Mouse (Mus musculus): ENCODE measurements at regions not wholly inside any gene's neighbourhood (a gene's known extent, or its start where the extent isn't known, plus 50 kb on each side); places are given as distances from the start of the nearest gene placed in this dataset.

DNA sequence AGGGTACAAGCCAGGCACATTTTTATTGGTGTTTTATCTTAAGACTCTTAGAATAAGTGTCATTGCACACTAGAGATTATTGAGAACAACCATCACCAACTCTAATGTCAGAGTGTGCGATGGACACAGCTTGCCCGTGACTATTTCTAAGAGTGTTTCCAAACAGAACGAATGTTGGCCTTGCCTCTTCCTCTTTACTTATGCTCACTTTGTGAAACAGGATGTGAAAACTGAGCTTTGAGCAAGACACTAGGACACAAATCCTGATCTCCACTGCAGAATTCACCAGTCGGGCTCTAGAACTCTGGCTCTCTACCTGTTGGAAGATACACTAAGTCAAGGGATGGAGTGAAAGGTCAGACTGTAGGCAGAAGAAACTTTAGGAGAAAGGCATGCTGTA, 215.3 kb downstream of the Ahr start:
- intact Hi-C loops (cut with DNase I), result no loop called here

DNA sequence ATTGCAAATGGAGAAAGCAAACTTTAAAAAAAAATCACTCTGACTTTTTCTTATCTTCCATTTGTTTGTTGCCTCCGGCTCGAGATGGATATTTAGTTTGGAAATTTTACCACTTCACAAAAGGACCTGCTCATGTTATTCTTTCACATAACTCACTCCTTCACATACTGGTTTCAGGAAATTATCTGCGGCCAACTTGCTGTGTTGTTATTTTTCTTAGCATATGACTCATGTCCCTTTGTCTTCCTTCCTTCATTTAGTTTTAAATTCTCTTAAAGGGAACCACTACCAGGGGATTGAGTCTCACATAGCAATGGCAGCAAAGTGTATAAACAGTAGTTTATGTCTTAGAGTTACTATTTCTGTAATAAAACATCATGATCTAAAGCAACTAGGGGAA, 217.8 kb downstream of the Ahr start:
- intact Hi-C loops (cut with DNase I), result no loop called here
- no peak for DNase-seq

More for the DNA sequence above, 215.3 kb downstream of the Ahr start:
- DNase-seq, result no peak

- intact Hi-C loops (cut with DNase I), result no loop called here
- no peak for DNase-seq
Measured at GRCm38 (mm10) chr12:35314035-35314434, 220.8 kb downstream of the Ahr start.

DNA sequence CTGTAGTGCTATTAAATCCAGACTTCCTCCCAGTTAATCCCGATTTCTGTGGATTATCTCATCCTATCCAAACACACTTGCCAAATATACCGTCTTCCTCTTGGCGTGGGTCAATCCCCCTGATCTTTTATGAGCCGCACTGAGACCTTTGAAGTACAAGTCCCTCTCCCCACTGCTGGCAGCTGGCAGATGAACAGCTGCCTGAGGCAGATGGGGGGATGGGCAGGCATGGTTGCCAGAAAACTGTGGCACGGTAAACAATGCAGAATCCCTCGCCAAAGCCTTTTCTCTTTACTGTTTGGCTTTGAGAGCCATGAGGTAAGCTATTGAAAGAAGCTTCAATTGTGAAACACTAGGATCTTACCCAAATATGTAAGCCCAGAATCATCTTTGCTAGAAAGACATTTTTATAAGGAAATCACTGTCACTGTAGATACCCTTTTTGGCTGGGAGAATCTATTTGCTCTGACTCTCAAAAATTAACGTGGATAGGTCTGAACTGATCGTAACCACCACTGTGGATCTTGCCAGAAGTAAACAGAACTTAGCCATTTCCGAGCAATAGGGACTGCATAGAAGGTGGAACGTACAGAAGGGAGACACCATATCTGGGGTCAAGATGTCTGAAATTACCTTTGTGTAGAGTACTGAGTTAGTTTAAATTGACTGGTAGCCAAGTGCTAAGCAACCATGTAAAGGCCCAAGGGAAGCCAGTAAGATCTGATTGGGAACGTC, 221.5 kb downstream of the Ahr start:
- DNase-seq, result peak; percentile 75
- intact Hi-C loops (cut with DNase I), result no loop called here

DNA sequence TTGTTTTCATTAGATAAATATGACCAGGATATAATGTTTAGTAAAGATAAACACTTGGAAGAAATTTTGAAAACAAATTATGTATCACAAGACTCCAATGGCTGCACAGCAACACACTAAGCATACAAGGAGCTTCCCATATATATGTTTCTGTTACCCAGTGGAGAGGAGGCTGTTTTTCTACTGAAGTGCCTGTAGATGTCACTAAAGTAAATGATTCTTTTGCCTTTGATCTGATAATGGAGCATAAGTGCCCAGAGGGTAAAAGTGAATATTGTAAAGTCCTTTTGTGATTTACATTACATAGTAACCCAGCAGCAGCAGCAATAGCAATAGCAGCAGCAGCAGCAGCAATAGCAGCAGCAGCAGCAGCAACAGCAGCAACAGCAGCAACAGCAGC, 226.3 kb downstream of the Ahr start:
- no peak for DNase-seq
- intact Hi-C loops (cut with DNase I), result loop anchor here (5.0 kb wide), 2 partner anchors 224 to 519 kb away; no protein-coding TSS in a partner anchor

- no peak for DNase-seq
- intact Hi-C loops (cut with DNase I), result no loop called here
Measured at GRCm38 (mm10) chr12:35303764-35304717, 230.8 kb downstream of the Ahr start.

DNA sequence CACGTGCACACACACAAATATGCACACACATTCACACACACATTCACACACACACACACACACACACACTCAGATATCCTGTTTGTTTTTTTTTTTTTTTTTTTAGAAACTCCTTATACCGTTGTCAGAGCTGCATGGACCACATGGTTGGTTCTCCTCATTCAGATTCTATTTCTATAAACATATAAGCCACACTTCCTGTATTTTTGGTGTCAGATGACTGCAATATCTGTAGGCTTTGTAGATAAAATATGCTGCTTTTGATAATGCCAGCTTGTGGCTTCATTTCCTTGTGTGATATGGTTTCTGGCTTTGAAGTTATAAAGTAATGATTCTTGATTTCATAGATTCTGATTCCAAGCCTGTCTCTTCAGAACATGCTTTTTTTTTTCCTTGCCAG, 231.7 kb downstream of the Ahr start:
- intact Hi-C loops (cut with DNase I), result no loop called here
- DNase-seq, result no peak

GRCm38 (mm10) chr12:35294668-35295067, 240.2 kb downstream of the Ahr start:
- DNase-seq, result no peak
- intact Hi-C loops (cut with DNase I), result no loop called here

- intact Hi-C loops (cut with DNase I), result no loop called here
- DNase-seq, result no peak
Measured at GRCm38 (mm10) chr12:35293566-35293965, 241.3 kb downstream of the Ahr start.

DNA sequence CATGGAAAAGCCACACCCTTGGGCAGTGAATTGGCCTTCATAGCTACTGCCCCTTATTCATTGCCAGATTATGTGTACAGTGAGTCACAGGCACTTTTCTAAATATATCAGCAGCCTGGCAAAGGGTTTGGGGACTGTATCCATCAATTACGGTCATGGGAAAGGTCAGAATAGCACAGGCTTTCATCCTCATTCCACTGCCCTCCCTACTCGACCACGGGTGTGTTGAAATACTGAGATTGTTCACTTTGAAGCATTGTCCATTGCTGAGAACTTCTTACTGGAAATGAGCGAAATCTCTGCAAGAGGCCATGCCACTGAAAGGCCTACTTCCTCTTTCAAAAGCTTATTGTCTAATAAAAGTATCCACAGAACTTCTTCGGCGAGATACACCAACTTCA, 242.9 kb downstream of the Ahr start:
- DNase-seq, result no peak
- intact Hi-C loops (cut with DNase I), result no loop called here

- no peak for DNase-seq
- intact Hi-C loops (cut with DNase I), result no loop called here
Measured at GRCm38 (mm10) chr12:35287974-35288373, 241.0 kb downstream of the Snx13 start.

DNA sequence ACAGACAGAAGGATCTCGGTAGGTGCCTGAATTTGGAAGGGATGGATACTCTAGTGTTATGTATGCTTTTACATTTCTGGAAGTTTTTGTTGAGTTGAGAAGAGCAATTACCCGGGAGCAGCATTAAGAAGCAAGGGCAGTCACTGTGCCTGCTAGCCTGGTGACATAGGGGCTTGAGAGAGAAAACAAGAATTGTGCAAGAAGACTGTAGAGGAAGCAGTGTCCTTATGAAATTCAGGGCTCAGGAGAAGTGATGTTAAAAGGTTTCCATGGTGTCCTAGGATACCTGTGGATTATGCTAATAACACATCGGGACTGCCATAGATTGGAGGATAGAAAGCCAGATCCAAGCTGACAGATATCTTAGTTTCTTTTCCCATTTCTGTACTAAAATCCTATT, 240.6 kb downstream of the Snx13 start:
- DNase-seq, result no peak
- intact Hi-C loops (cut with DNase I), result no loop called here

DNA sequence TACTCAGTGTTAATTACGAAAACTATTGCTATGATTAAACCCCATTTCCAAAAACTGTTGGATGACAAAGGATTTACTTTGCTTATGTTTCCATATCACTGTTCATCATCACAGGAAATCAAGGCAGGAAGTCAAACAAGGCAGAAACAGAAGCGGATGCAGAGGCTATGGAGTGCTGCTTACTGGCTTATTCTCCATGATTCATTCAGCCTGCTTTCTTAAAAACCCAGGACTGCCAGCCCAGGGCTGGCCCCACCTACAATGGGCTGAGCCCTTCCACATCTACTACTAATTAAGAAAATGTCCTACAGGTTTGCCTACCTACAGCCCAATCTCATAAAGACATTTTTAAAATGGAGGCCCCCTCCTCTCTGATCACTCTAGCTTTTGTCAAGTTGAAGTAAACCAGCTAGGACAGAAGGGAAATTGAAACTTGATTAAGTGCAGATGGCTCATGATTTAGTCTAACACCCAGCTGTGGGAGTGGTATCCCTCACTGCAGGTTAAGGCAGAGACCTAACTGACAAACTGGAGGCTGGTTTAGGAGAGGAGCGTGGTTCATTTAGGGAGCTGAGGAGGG, 240.1 kb downstream of the Snx13 start:
- no peak for DNase-seq
- intact Hi-C loops (cut with DNase I), result no loop called here

DNA sequence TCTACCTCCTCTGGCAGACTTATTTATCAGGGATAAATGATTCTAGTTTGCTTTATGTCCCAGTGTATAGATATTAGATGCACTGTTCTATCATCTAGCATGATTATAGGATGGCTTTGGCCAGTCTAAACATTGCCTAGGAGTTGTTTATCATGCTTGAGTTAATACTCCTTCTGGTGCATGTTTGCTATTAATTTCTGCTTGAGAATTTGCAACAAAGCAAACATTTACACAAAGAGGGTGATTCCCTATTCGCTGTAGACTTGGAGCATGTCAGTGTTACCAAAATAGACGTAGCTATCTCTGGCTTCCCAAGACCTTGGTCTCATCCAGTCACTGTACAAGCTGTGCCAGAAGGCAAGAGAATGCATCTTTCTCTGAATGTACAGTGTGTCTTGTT, 237.4 kb downstream of the Snx13 start:
- intact Hi-C loops (cut with DNase I), result no loop called here
- no peak for DNase-seq

GRCm38 (mm10) chr12:35283925-35284324, 236.9 kb downstream of the Snx13 start:
- intact Hi-C loops (cut with DNase I), result no loop called here
- no peak for DNase-seq

DNA sequence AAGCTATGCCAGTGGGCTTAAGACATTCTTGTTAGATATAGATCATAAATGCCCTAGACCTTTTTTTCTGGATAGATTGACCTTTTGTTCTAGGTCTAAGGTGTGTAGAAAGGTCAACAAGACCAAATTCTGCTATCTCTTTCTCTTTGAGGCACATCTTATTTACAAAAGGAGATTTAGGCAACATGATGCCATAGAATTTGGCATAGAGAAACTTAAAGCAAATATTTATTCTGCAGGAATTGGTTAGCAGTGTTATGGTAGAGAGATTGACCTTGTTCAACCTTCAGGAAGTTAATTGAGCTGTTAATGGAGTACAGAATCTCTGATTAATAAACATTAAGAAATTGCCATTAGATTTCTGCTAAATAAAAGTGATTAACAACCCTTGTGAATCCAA, 236.4 kb downstream of the Snx13 start:
- intact Hi-C loops (cut with DNase I), result no loop called here
- no peak for DNase-seq

DNA sequence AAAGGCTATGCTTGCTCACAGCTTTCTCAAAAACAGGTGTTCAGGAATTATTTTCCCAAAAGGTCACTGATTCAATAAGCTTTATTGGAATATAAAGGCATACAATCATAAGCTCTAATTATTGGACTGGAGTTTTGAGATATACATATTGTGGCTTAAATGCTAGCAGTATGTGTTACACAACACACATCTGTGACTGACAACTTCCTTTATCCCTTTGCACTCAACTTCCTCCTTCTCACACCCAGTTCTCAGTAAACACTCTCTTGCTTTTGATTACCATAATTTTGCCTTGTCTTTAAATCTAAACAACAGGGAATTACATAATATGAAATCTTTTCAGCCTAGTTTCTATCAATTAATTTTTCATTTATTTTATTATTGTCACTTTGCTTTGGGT, 222.5 kb downstream of the Snx13 start:
- intact Hi-C loops (cut with DNase I), result no loop called here
- no peak for DNase-seq

GRCm38 (mm10) chr12:35268006-35268405, 221.0 kb downstream of the Snx13 start:
- DNase-seq, result no peak
- intact Hi-C loops (cut with DNase I), result no loop called here

DNA sequence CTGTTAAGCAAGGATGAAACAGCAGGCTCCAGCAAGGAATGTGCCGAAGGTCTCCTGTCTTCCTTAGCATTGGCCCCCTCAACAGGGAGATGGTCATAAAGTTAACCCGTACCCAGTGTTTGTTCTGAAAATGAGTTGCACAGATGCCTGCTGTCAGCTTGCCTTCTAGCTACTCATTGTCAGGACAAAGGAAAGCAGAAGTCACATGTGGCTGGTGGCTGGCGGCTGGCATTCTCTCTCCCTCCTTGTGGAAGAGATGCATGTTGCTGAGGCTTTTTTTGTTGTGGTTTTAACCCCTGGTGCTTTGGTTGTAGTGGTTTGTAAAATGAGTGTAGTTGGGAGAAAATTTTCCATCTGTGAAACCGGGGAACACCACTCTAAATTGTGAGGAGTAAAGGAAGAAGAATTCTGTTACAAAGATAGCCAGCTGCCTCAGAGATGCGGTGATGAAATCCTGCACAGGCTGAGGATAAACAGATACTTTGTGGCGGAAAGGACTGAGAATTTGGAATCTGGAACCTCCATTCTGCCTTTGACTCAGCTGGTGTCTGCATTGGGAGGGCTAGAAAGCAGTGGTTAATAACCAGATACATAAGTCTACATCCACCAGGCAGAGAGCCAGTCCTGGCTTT, 220.2 kb downstream of the Snx13 start:
- intact Hi-C loops (cut with DNase I), result no loop called here
- DNase-seq, result no peak

GRCm38 (mm10) chr12:35259781-35260180, 212.8 kb downstream of the Snx13 start:
- intact Hi-C loops (cut with DNase I), result no loop called here
- DNase-seq, result no peak

GRCm38 (mm10) chr12:35255723-35256401, 208.9 kb downstream of the Snx13 start:
- no peak for DNase-seq
- intact Hi-C loops (cut with DNase I), result no loop called here
